Mouse (Mus musculus): ENCODE results near the gene Gabpa. TPM values are rescaled to one million over a fixed set of nuclear protein-coding genes. Genes with fewer than 3 reads are reported as not detected.

Gene Gabpa
- polyA plus RNA-seq, 1 experiment, result 22.6 TPM

- no peak for DNase-seq (ENCODE audit: low spot score)
These were observed 29.9 kb downstream of the Gabpa start for GRCm38 (mm10) chr16:84864656-84865055.

- no peak for DNase-seq (ENCODE audit: low spot score)
These were observed 39.1 kb downstream of the Gabpa start for GRCm38 (mm10) chr16:84873805-84874204.

GRCm38 (mm10) chr16:84875012-84875717 is 40.4 kb downstream of the Gabpa start:
- DNase-seq (ENCODE audit: low spot score), result no peak

GRCm38 (mm10) chr16:84875718-84876035 is 41.0 kb downstream of the Gabpa start:
- no peak for DNase-seq (ENCODE audit: low spot score)

- no peak for DNase-seq (ENCODE audit: low spot score)
These were observed 41.4 kb downstream of the Gabpa start for GRCm38 (mm10) chr16:84876082-84876481.

GRCm38 (mm10) chr16:84879146-84879545 is 44.4 kb downstream of the Gabpa start:
- DNase-seq (ENCODE audit: low spot score), result peak; percentile 32

GRCm38 (mm10) chr16:84881168-84881567 is 46.4 kb downstream of the Gabpa start:
- DNase-seq (ENCODE audit: low spot score), result no peak

- DNase-seq (ENCODE audit: low spot score), result no peak
These were observed 47.1 kb downstream of the Gabpa start for GRCm38 (mm10) chr16:84881754-84882321.

GRCm38 (mm10) chr16:84884572-84884971 is 49.8 kb downstream of the Gabpa start:
- DNase-seq (ENCODE audit: low spot score), result no peak

- DNase-seq (ENCODE audit: low spot score), result no peak
These were observed 68.3 kb downstream of the Gabpa start for GRCm38 (mm10) chr16:84902995-84903394.

- no peak for DNase-seq (ENCODE audit: low spot score)
These were observed 76.9 kb downstream of the Gabpa start for GRCm38 (mm10) chr16:84911477-84912165.

Other genes with a start within 250 kb of the Gabpa start
- 22.1 and 24.4 TPM in 2 replicates for gene Mrpl39, start 99.2 kb upstream of the Gabpa start, polyA plus RNA-seq (2012; rRNA removed)
- 26.8 and 26.9 TPM in 2 replicates for gene Jam2, start 60.8 kb upstream of the Gabpa start, polyA plus RNA-seq (2012; rRNA removed)
- 309 and 351 TPM in 2 replicates for gene Atp5j, start 700 bp downstream of the Gabpa start, polyA plus RNA-seq (2012; rRNA removed)

Measured in urinary bladder, adult 2 months (tissue).